Mouse (Mus musculus): ENCODE data around the gene Kif22.
A peak's percentile ranks its signal among the peaks of the same experiment; 100 is the strongest.
"Not testable (repeated sequence)": the region's sequence is repeated elsewhere in the genome, so short reads cannot be mapped to it uniquely, and the experiment has no call there.

The Kif22 gene

DNA sequence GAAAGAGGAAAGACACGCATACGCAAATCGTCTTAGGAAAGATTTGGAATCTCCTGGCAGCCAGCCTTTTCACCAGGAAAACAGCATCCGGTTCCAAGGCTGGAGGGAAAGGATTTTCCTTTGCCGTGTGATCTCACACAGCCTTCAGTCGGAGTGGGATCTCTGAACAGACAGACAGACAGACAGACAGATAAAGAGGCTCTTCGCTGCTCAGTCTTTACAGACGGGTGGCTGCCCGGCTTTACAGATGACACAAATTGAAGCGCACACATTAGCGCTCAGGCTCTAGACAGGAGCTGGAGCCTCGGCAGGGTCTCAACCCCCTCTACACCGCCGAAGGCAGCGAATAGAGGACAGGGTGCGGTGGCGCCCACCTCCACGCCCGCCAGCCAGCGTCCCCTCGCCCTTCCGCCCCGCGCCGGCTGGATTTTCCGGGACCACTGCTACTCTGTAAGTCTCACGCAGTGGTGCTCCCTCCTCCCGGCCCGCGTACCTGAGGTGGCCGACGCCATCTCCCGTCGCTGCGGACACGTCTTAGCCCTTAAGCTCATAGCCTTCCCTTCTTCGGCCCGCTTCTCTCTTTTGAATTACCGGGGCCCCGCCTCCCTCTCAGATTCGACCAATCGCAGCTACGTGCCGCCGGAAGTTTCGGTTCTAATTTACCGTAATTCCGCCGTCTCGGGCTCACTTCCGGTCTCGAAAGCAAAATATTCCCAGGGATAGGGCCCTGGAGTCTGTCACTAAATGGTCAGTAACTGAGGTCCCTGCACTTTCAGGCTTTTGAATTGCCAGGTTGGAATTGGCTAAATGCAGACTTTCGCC is at the start of gene Kif22:
Gene Kif22, minus strand, starts transcription at position 621 of the 822 bp plus-strand sequence.
- DNase-seq (ENCODE audit: low read depth in 1 of 2, low spot score in 2 of 2) = peak; percentile 48 to 81

DNA sequence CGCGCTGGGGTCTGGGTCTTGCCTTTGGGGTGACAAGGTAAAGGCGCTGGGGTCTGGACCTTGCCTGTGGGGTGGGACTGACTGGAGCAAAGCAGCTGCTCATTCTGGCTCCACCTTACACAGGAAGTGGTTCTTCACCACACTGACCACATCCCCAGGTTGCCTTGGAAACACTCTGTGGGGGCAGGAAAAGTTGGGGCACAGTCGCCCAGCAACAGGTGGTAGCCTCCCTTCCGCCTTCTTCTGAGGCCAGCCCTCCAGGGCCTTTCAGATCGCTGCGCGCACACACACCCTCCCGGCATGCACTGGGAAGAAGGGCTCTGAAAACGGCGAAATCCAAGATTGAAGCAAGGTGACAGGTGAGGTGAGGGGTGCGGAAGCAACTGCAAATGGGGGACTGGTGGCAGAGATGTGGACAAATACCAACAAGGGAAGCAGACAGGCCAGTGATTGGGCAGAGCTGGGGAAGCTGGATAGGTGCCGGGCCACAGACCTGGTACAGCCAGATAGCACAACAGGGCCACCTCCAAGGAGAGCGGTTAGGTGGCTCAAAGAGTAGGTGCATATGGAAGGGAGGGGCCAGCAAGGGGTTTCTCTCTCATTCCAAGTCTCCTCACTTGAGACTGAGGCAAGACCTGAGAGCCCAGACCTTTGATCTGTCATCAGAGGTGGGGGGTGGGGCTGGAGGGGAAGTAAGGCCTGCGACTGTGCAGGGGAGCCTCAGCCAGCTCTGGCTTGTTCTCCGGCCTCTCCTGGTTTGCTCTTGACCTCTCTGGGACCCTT is 49.0 kb upstream of the Kif22 start, which contains the start of gene AI467606:
Gene AI467606, plus strand, starts transcription at position 246 of the 783 bp plus-strand sequence.
- DNase-seq (ENCODE audit: low read depth in 1 of 2, low spot score in 2 of 2) = peak; percentile 88 to 94

GRCm38 (mm10) chr7:127090154-127091113 is 48.2 kb upstream of the Kif22 start:
- DNase-seq (ENCODE audit: low read depth in 1 of 2, low spot score in 2 of 2) = no peak

- DNase-seq (ENCODE audit: low read depth in 1 of 2, low spot score in 2 of 2) = no peak
These were observed 46.9 kb upstream of the Kif22 start for GRCm38 (mm10) chr7:127088901-127089845.

GRCm38 (mm10) chr7:127088083-127088482 is 45.8 kb upstream of the Kif22 start:
- no peak for DNase-seq (ENCODE audit: low read depth in 1 of 2, low spot score in 2 of 2)

DNA sequence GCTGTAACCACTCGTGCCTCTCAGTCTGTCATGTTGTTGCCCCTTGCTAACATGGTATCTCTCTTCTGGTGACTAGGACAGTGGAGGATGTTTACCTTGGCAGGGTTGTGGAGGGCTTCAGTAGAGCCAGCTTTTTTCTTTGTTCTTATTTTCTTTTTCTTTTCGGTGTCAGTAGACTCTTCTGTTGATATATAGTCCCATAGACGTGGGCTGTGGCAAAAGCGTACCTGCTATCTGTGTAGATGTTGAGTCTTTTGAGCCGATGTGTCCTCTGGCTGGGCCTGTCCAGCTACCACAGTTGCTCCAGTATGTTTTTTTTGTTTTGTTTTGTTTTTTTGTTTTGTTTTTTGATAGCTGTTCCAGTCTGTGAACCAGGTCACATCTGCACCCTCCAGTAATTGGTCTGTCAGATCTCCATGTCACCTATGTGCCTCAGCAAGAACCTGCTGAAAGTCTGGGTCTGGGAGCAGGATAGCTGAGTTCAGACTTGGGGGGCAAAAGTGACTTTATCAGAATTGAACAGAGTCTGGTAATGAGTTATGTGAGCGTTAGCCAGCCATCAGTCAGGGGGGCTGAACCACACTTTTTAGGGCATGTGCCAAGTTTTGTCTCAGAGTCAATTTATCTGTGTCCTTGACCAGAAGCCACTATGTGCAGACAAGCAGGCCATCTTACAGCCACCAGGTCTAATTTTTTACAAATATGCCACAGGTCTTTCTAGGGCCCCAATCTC is 45.2 kb upstream of the Kif22 start, which contains the start of gene Zg16:
Gene Zg16, minus strand, starts transcription at position 51 of the 733 bp plus-strand sequence.
- DNase-seq (ENCODE audit: low read depth in 1 of 2, low spot score in 2 of 2) = not testable (repeated sequence)

DNA sequence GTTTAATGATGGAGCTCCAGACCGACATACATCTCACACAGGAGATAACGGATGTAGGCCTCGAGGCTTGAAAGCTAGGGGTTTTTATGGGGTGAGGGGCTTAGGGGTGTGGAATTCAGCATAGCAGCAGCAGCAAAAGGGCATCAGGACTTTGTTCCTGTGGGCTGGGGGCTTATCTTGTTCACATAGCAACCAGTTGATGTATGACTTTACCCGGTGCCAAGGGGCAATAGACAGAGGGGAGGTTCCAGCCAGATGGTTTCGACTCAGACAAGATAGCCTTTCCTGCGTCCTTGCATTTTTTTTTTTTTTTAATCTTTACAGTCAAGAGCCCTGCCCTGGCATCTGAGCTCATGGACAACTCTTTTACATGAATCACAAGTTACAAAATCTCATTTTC is 43.5 kb upstream of the Kif22 start:
- DNase-seq (ENCODE audit: low read depth in 1 of 2, low spot score in 2 of 2) = not testable (repeated sequence)

GRCm38 (mm10) chr7:127084794-127085193 is 42.5 kb upstream of the Kif22 start:
- no peak for DNase-seq (ENCODE audit: low read depth in 1 of 2, low spot score in 2 of 2)

GRCm38 (mm10) chr7:127083689-127084088 is 41.4 kb upstream of the Kif22 start:
- no peak for DNase-seq (ENCODE audit: low read depth in 1 of 2, low spot score in 2 of 2)

DNA sequence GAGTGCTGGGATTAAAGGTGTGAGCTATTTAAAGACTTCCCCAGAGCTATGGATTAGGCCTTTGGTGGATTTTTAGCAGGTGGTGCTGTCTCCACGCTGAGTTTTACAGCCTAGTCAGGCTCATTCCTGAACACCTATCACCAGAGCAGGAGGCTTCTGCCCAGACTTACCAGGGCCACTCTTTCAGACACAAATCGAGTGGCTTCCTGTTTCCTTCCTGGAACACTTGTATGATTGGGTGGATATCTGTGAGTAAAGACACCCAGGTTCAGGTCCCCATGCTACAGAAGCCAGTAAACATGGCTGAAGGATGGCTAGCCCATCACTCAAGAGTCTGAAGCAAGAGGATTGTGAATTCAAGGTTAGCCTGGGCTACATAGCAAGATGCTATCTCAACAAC is 40.7 kb upstream of the Kif22 start:
- DNase-seq (ENCODE audit: low read depth in 1 of 2, low spot score in 2 of 2) = no peak

- DNase-seq (ENCODE audit: low read depth in 1 of 2, low spot score in 2 of 2) = no peak
These were observed 40.0 kb upstream of the Kif22 start for GRCm38 (mm10) chr7:127082271-127082670.

DNA sequence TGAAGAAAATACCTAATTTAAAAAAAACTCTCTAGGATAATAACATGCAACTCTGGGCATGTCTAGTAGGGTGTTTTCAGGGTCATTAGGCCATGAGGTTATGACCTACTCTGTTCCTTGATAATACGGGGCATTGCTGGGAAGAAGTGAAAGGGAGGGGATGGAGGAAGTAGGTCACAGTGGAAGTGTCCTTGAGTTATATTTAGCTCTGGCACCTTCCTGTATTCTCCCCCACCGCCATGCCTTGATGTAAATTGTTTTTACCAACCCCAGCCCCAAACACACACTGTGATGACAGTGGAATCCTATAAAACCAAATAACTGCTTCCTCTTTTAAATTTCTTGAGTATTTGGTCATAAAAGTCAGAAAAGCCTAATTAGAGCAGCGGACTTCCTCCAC is 37.8 kb upstream of the Kif22 start:
- peak; percentile 23 to 61 for DNase-seq (ENCODE audit: low read depth in 1 of 2, low spot score in 2 of 2)

- no peak for DNase-seq (ENCODE audit: low read depth in 1 of 2, low spot score in 2 of 2)
These were observed 35.4 kb upstream of the Kif22 start for GRCm38 (mm10) chr7:127077692-127078091.

DNA sequence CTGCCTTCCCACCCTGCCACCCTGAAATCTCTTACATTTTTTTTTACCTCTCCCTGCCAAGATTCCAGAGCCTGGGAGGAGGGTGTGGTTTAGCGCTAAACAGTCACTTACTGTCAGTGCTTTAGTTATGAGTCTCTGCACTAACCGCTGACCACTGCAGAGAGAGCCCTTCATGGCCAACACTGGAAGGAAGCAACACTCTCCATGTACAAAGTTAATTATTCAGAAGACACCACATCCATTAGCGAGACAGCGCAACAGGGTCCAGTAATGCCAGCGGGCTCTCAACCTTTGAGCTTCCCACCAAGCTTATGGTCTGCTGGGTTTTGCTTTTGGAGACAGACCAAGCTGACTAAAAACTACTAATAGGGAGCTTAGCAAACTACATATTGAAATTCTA is 33.9 kb upstream of the Kif22 start:
- DNase-seq (ENCODE audit: low read depth in 1 of 2, low spot score in 2 of 2) = no peak

DNA sequence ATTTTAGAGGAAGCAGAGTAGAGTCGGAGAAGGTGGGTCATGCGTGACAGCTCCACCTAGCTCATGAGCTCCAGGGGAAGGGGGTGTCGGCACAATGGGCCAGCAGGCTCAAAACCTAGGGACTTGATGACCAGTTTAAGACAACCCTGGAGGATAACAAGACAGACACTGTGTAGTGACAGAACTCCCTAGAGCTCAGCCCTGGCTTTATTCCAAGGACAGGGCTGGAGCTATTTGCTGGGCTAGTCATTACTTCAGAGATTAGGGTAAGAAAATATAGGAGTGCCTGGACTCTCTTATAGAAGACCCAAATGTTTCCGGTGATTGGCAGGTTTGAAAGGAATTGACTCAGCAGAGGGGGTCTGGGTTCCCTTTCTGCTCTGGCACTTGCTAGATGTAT is 30.9 kb upstream of the Kif22 start:
- no peak for DNase-seq (ENCODE audit: low read depth in 1 of 2, low spot score in 2 of 2)

GRCm38 (mm10) chr7:127070871-127071413 is 28.7 kb upstream of the Kif22 start:
- no peak for DNase-seq (ENCODE audit: low read depth in 1 of 2, low spot score in 2 of 2)

DNA sequence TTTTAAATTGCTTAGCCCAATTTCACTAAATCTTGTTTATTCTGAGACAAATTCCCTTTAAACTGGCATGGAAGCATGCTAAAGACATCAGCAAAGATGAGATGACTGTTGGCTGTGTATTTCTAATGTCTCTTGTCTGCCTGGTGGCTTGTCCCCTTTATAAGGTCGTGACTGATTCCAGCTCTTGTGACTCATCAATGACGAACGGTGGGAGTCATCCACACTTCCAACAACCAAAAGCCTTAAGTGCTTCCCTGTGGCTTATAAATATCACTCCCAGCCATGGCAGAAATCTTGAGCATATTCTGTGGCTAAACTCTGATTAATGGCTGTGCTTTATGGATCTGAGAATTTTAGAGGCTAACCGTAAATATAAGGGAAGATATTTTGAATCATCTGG is 24.0 kb upstream of the Kif22 start:
- DNase-seq (ENCODE audit: low read depth in 1 of 2, low spot score in 2 of 2) = no peak

DNA sequence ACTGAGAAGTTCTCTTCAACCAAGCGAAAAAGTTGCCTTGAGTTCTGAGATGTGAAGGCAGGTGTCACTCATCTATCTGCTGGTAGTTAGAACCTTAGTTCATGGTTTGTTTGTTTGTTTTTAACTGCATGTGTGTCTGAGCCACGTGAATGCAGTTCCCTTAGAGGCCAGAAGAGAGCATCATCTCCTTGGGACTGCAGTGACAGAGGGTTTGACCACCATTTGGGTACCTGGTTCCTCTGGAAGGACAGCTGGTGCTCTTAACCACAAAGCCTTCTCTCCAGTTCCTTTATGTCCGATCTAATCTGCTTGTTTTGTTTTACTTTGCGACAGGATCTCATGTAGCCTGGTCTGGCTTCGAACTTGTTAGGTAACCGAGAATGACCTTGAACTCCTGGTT is 23.3 kb upstream of the Kif22 start:
- DNase-seq (ENCODE audit: low read depth in 1 of 2, low spot score in 2 of 2) = no peak

DNA sequence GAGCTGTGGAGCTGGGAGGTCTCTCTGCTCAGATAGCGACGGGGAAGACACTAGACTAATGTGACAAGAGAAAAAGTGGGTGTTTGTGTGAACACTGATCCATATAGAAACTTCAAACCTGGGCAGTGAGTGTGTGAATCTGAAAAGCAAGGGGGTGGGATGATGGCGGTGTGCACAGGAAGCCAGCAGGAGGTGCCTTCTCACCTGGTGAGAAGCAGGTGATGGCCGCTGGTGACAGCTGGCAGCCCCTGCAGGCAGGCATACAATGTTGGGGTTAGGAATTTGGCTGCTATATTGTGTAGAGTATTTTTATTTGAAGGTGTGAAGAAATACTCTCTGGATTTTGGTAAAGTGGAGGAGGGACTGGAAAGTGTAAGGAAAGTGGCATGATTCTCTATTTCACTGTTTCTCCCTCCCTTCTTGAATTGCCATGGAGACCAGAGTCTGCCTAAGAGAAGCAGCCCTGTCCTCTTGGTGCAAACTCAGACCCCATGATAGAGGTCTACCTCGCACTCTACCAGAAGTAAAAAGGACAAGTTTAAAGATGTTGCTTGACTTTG is 12.8 kb upstream of the Kif22 start:
- no peak for DNase-seq (ENCODE audit: low read depth in 1 of 2, low spot score in 2 of 2)

Measured in monocyte, adult 2 months (primary cell).